Mouse (Mus musculus) monocyte, adult 5-6 weeks (primary cell): ENCODE measurements at regions not wholly inside any gene's neighbourhood (a gene's known extent, or its start where the extent isn't known, plus 50 kb on each side); places are given as distances from the start of the nearest gene placed in this dataset.

ENCODE experiments used
- ATAC-seq: fragments of 153-309, 156-312 bp; replicated peaks from 2 replicates; pipeline ENCODE4 v1.8.0; 2017; ENCODE audit warnings: mild to moderate bottlenecking; ENCODE audit not compliant: low TSS enrichment, insufficient number of reproducible peaks, severe bottlenecking, poor library complexity, low FRiP score

- ATAC-seq: no peak
These were observed 85.3 kb upstream of the Serp2 start for GRCm38 (mm10) chr14:76641752-76642529.

GRCm38 (mm10) chr14:76633170-76633569, 76.5 kb upstream of the Serp2 start:
- no peak for ATAC-seq

DNA sequence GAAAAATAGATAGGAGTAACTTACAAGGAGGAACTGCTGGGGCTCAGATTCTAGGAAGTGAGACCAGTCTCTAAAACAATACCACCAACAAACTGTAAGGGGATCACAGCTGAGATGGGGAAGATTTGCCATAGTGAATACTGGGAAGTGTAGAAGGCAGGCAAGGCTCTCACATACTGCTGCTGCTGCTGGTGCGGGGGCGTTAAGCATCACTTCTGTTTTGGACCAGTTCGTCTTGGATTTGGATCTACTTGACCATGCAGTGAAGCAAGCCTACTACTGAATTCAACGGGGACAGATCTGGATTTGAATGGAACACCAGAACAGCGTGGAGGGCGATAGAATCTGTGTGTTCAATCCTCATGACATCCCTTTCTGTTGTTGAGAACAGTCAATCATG, 76.1 kb upstream of the Serp2 start:
- ATAC-seq: no peak

DNA sequence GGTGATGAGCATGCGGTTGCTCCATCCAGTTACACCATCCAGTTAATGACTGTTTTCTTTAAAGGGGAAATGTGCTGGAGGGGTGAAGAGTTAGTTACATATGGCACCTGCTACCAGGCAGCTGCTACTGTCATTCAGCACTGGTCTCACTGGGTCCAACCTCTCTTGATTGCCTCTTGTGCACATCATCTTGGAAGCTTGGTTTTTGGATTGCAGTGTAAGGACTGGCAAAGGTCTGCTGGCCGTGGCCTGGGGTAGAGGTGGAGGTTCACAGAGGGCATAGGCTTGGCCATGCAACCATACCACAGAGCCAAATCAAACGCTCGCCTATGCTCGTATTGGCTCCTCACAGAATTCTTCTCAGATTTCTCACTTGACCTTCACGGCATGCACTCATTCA, 75.1 kb upstream of the Serp2 start:
- ATAC-seq: no peak

GRCm38 (mm10) chr14:76631181-76631580, 74.5 kb upstream of the Serp2 start:
- ATAC-seq: no peak

DNA sequence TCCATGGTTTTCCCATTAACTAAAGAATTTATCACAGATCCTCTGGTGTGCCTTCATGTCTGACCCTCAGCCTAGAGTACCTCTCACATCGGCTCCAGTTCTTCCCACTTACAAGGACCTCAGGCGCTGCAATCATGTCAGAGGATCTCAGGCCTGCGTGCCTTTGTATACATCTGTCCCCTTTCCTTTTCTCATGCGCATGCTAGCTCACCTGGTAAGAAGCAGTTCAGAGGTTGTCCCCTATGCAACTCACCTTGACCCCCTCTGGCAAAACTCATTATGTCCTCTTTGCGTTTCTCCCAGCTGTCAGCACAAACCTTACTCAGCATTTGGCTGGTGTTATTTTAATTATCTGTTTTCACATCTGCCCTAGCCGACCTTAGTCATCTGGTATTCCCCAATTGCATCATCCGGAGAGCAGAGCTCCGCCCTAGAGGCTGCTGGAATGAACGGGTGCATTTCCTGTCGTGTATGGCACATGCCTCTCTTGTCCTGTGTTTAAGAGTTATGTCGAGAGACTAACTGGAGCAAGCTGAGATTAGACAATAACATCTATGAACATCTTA, 73.3 kb upstream of the Serp2 start:
- ATAC-seq: no peak

GRCm38 (mm10) chr14:76628182-76628892, 71.6 kb upstream of the Serp2 start:
- ATAC-seq: no peak

GRCm38 (mm10) chr14:76625589-76626368, 69.1 kb upstream of the Serp2 start:
- no peak for ATAC-seq

GRCm38 (mm10) chr14:76624626-76625378, 68.1 kb upstream of the Serp2 start:
- ATAC-seq: no peak

DNA sequence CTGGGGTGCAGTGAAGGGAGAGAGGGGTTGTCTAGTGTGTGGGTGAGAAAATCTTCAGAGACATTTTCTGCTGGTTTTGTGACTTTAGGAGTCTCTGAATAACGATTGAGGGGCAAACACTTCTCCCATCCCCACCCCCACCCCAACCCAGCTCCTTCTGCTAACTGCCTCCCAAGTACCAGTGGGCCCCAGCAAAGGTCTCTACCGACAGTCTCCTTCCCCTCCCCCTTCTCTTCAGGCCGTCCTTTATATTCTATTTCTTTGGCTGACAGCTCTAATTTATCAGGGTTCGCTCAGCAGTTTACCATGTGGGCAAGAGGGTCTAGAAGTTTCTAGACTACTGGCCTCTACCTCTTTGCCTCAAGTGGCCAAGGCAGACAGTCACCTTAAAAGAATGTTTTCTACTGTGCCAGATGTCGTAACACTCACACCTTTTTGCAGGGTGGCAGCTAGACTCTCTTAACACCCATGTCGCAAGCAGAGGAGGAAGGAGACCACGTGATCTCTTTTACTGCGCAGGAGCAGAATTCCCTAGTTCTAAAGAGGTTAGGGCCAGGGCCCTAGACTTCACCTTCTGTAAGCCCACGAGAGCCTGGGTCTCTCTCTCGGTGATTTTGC, 66.8 kb upstream of the Serp2 start:
- ATAC-seq: peak; percentile 49; the same call in 1 of the 2 replicates

GRCm38 (mm10) chr14:76622634-76623291, 66.1 kb upstream of the Serp2 start:
- no peak for ATAC-seq

DNA sequence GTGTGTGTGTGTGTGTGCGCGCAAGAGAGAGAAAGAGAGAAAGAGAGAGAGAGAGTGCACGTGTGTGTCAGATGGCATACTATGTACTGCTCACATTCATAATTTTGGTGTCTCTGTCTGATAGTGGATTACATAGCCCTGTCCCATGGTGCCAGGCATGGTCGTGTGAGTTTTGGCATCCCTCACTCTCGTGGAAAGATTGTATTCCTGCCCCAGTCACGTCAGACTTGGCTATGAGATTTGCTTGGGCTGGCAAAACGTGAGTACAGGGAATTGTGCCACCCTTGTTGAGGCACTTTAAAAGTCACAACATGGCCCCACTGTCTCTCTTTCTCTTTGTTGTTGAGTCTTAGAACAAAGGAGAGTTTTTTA, 62.3 kb upstream of the Serp2 start:
- ATAC-seq: no peak

- ATAC-seq: no peak
These were observed 61.8 kb upstream of the Serp2 start for GRCm38 (mm10) chr14:76618331-76619037.

DNA sequence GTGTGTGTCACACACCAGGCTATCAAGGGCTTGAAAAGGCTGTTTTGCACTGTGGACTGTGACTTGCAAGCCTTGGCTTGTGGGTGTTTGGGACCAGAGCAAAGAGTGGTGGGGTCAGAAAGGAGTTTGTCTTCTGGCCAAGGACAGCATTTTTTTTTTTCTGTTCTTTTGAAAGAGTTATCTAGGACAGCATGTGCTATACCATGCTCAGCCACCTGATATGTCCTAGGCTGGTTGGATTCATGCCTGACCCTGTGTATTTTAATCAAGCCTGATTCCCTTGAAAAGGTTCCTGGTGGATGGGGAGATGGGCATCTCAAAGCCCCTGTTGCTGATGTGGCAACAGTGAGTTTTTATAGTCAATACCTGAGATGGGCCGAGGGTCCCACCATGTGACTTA, 61.2 kb upstream of the Serp2 start:
- ATAC-seq: no peak

DNA sequence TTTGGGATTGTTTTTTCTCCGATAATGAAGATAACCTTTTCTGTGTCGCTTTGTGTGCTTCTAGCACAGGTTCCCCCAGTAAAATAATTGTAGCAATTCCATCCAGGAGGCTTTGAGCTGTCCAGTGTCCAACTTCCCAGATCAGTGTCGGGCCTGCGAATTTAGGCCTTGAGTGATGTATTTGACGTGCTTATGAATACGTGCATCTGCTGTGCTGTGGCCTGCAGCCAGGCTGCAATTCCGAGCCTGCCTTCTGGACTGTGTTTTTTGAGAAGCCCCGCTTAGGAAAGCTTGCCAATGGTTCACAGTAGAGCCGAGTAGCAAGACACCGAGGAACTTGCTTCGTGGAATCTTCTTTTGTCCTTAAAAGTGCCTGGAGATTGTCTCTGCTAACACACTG, 60.8 kb upstream of the Serp2 start:
- ATAC-seq: no peak

GRCm38 (mm10) chr14:76616367-76616683, 59.6 kb upstream of the Serp2 start:
- ATAC-seq: no peak

- no peak for ATAC-seq
These were observed 59.1 kb upstream of the Serp2 start for GRCm38 (mm10) chr14:76615603-76616366.
